Mouse (Mus musculus) kidney, postnatal 4 days (tissue): ENCODE measurements around the gene Anapc11.
A peak's percentile ranks its signal among the peaks of the same experiment; 100 is the strongest.

Experiments
- DNase-seq, 2 experiments: peaks; one replicate each; pipeline ENCODE4 v3.0.0; 2021; ENCODE audit warnings: mixed read lengths in 2 of 2

The Anapc11 gene

DNA sequence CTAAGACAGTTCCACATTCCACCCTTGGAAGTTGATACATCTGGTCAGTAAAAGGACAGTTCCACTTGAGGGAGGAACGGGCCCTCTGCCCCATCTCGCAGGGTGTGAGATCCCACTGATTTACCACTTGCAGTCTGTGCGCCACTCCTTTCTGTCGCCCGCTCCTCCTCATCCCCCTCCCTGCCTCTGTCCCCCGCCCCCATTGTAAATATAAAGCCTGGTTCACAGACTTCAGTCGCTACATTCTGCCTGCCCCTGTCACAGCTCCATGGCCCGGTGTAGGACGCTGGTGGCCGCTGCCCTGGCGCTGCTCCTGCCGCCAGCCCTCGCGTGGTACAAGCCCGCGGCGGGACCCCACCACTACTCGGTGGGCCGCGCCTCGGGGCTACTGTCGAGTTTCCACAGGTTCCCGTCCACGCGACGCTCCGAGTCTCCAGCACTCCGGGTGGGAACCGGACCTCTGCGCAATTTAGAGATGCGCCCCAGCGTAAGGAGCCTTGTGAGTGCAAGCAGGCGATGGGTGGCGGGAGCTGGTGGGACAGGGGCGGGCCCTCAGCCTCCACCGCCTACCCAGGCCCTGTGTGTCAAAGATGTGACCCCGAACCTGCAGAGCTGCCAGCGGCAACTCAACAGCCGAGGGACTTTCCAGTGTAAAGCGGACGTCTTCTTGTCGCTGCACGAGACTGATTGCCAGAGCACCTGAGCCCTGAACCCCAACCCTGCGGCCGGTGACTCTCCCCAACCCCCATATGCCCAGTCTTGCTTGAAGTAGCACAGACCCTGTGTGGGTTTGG lies 10.2 kb downstream of the Anapc11 start, which contains the start of gene Npb:
Npb (plus strand) TSS at position 237 of the 794 bp plus-strand sequence.
- peak in 1 of 2 experiments; percentile 45 for DNase-seq

DNA sequence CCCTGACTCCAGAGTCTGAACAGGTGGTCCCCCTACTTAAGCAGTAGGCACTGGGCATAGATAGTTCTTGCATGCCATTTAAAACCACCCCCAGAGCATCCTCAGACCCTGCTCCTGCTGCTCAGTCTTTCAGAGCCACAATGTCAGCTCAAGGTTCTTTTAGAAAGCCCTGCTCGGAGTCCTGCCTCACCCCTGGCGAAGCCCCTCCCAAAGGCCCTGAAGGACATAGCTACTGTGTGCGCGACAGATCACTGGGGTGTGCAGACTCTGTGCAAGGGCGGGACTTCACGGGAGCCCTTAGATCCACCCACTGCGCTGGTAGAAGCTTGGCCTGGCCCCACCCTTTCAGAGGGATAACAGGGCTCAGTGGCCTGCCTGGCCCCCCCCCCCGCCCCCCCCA lies 11.0 kb downstream of the Anapc11 start:
- peak; percentile 56 to 64 for DNase-seq

DNA sequence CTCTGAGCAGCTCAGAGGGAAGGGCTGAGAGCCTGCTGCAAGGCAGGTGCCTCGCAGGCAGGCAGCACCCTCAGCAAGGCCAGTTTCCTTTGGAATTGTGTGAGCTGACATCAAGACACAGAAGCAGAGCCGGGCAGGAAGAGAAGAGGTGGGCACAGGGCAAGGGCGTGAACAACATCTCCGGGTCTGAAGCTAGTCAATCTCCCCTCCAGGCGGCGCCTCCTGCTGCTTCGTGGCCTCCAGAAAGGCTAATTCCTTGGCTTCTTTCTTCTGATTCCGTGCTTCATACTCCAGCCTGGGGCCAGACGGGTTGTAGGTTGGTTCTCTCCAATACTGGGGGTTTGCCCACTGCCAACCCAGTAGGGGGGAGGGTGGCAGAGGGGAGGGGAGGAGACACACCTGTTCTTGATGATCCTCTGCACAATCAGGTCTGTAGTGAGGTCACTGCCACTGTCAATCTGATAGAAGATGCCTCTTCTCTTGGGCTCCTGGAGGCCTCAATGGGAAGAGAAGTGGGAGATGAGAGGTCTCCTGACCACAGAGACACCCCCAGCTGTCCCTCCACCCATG lies 12.3 kb downstream of the Anapc11 start:
- DNase-seq = no peak

DNA sequence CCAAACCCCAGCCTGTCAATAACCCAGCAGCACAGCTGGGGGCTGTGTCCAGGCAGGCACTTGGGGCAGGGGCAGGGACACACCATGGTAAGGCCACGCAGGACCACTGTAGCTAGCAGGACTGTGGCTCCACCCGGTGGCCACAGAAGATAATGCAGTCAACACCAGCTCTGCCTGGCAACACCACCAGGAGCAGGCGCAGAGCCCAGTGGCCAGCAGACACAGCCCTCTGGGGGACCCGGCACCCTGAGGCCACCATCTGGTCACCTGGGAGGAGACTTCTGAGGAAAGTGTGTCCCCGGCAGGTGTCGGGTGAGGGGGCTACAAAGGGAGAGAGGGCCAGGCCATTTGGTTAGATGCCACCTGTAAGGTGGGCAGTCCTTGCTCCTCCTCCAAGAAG lies 14.5 kb downstream of the Anapc11 start:
- peak; percentile 86 to 89 for DNase-seq

DNA sequence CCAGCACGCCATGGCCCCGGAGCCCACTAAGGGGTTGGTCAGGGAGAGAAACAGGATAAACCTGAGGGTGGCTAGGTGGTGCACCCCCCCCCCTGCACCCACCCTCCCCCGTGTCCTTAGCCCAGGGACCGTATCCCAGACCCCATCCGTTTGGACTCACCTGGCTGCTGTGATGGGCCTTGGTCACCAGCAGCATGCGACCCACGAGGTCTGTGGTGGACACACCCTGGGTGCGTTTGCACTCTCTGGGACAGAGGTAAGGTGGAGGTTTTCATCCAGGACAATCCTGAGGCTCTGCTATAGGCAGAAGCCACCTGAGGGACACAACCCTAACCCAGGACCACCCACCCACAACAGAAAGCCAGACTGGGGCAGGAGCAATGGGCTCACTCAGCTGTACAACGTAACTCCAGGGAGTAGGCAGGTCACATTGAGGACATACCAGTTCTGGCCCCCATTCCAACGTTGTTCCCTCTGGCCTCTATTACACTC lies 15.3 kb downstream of the Anapc11 start:
- DNase-seq = no peak

DNA sequence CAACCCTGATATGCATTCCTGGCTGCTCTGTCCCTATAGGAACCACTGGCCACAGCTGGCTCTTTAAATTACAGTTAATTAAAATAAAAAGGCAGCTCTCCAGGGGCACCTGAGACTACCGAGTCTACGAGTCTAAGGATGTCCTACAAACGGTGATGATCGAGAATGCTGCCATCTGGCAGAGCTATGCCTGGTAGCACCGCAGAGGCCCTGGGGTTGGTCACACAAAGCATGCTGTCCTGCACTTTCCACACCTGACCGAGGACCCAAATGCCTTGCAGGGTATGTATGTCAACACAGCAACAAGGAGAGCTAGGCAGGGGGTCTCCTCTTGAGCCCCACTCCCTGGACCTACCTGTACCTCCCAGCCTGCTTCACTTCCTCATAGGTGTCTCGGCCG lies 15.8 kb downstream of the Anapc11 start:
- DNase-seq = no peak

DNA sequence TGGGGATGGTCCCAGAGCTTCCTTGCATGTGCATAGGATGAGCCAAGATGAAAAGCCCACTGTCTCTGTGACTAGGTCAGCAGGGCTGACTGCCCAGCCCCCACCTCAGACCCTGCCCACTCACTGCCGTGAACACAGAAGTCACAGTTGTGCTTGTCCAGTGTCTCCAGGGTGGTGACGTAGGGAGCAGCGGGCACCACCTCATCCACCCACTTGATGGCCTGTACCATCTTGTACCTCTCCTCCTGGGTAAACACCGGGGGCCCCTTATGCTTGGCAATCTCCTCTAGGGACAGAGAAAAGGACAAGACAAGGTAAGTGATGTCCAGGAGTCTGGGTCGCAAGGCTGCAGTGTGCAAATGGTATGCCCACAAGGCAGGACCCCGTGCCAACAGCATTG lies 16.9 kb downstream of the Anapc11 start:
- DNase-seq = no peak

DNA sequence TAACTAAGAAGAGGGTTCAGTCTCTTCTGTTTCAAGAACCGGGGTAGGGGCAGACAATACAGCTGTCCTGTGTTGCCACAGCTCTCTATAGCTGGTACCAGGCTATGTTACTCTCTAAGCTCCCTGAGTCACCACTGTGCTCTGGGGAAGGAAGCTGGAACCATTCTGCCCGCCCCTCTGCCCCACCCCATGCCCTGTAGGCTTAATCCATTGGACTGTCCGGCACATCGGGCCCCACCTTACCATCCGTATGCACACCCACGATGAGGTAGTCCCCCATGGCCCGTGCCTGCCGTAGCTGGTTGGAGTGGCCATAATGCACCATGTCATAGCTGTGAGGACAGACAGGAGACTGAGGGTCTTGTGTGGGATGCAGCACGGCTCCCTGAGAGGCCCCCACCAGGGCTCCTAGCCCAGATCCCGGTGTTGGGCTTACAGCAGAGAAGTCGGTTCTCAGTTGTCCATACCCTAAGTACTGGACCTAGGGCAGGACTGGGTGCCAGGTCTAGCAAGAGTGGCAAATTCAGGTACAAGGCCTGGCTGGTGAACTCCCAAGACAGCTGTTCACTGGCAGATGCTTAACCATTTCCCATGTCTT lies 17.5 kb downstream of the Anapc11 start:
- DNase-seq = no peak

DNA sequence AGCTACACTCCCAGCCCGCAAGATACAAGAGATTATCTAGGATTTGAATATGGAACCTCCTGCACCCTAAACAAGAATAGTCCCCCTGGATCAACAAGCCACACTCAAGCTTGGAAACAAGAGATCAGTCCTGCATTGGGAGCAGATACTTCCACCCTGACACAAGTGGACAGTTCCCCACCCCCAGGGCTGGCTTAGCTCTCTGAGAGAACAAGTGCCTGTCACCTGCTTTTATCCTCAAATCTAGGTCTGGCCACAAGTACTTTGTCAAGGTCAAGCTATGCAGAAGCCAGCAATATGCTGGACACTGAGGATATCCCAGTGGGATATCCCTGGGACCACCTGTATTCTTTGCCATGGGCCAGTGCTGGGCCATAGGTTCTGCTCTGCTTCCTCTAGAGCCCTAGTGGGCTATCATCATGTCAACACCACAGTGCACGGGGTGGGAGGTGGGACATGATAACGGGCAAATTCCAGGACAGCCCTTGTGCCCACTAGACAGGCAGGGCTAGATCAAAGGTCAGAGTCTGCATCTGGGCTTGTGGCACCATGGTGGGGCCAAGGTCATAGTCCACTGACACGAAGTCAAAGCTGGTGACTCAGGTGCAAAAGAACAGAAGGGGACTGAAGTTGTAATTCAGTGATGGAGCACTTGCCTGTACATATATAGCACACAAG lies 18.5 kb downstream of the Anapc11 start:
- peak in 1 of 2 experiments; percentile 37 for DNase-seq

DNA sequence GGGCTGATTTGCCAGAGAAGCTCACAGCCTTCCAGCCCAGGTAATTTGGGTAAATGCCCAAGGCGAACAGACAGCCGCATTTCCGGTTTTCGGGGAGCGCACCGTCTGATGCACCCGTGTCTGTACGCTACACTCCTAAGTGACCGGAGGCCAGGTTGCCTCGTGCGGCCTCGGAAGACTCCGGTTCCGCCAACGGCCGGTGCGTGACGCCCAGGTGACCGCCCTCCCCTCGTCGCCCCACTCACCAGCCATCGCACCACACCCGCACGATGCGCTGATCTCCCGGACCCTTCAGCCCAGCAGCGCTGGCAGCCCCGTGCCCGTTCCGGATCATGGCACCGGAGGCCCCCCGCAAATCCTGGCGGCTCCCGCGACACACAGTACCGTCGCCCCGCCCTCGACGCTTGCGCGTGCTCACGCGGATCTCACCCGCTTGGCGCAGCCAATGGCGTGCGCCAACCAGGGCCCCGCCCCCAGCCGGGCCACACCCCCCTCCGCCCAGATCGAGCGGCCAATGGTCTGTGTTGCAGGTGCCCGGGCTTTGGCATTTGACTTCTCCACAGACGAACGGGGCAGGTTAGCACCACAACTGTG lies 19.4 kb downstream of the Anapc11 start, which contains the start of gene Pcyt2:
Pcyt2 (minus strand) TSS at position 418 of the 594 bp plus-strand sequence.
- DNase-seq = peak; percentile 94 to 96

DNA sequence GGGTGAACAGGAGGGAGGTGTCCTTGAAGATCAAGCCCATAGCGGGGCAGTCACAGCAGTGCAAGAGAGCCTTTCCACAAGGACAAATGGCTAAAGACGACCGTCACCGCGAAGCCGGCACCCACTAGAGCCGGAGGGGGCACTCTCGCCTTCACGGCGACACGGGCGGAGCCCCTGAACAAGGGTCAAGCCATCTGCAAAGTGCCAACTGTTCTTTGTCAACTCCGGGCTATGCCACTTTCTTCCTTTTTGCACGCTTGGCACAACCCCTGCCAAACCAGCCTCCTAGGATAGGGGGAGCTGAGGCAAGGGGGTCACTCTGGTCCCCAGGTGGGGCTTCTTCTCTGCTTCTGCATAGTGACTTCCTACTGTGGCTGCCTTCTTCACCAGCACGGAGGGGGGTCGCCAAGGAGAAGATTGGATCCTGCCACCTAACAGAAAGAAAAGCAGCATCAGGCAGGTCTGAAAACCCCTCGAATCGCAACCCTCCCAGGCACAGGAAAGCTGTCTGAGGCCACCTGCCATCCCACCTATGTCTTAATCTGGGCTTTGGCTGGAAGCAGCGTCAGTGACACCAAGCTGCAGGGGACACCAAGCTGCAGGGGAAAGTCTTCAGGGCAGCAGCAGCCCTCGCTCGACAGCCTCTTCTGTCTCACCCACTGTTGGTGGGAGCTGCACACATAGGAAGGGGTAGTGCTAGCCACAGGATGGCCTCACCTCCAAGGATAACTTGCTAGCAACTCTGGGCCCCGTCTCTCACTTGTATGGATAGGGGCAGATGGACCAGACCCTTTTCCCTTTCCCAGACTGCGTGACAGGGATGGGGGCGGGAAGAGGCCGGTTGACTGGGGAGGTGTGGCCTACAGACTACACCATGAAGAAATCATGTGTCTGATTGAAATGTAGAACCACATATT lies 20.7 kb downstream of the Anapc11 start:
- DNase-seq = no peak

DNA sequence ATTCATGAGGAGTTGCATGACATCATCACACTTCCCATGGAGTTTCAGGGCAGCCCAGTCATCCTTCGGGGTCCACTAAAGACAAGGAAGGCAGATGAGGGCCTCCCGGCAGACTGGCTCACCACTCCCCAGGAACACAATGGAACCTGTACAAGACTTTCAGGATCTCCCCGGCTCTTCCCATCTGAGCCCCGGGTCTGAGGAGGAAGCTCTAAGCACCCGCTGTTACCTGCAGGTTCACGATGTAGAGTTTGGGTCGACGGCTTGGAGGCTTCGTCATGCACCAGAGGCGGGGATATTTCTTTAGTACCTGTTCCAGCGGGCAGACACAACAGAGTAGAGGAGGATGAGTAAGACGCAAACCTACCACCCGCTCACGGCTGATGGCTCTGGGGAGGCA lies 22.0 kb downstream of the Anapc11 start:
- DNase-seq = no peak

DNA sequence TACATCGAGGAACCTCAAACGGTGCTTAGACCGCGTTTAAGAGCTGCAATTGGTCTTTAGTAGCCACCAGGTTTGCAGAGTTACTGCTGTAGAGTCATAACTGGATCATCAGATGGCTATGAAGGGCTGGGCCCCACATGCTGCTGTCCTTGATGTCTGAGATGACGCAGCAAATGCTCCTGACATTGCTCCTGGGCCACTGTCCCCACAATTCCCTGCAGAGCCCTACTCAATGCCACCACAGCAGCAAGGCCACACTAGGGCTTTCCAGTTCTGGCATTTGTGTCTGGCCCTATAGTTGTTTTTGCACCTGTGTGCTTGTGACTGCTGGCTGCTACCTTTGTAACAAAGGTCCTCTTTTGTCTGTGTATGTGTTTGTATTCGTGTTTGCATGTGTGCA lies 24.6 kb downstream of the Anapc11 start:
- DNase-seq = no peak

DNA sequence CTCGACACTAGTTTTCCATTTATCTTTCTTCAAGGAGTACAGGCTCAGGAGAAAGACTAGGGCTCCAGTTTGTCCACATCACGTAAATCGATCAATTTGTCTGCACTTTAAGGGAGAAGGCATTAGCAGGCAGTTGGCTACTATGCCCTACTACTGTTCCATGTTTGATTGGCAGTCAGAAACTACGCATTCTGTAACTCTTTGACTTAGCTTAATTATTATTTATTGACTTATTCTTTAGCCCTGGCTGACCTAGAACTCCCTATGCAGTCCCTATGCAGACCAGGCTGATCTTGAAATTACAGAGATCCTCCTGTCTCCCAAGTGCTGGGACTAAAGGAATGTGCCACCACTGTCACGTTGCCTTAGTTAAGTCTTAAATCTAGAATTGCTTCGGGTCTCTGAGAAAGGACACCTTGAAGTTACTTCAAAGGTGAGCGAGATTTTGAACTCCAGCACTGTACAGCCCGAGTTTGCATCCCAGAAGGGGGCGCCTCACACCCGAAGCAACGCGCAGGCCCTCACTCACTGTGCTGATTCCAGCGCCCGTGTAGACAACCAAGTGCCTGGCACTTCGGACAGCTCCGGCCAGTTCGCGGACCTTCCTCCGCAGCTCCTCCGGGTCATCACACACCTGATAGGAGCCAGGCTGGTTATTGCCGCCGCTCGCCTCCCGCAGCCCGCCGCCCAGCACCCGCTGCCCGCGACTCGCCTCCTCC lies 25.9 kb downstream of the Anapc11 start:
- DNase-seq = peak; percentile 82 to 89

DNA sequence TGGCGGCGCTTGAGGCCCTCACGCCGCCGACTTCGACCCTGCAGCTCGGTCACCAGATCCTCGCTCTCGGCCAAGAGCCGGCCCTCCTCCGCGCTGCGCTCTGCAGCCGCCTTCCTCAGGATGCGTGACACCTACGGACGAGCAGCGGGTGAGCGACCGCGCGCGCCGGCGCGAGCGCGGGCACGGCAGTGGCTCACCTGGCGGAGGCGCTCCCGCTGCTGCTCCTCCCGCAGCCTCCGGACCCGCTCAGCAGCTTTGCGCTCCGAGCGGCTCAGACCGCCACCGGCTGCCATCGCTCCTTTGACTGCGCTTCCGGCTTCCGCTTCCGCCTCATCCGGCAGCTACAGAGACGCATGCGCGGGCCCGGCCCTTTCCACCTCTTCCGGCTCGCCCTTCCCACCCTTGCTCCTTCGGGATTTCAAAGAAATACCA lies 26.5 kb downstream of the Anapc11 start:
- peak; percentile 90 to 94 for DNase-seq

DNA sequence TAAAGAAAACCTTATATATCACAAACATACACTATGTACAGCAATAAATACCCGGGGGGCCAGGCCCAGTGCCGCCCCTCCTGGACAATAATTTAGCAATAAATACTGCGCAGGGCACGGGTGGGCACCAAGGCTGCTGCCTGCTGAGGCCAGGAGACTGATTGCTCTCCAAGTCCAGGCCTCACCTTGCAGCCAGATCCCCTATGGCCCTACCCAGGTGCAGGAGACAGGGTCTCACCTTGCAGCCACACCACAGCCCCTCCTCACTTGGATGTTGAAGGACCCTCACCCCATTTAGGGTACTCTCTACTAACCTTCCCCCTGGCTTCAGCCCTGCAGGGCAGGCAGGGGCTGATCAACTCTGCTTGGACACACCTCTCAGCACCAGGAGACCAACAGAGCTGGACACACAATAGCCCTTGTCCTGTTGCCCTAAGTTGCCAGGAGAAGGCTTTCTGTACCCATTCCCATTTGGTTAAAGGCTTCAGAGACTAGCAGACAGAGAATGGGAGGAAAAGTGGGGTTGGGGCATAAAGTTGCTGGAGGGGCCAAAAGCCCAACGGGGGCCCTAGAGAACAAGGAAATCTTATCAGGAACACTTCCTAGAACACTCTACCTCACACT lies 27.0 kb downstream of the Anapc11 start, which contains the start of gene Sirt7:
Sirt7 (minus strand) TSS at position 89 of the 624 bp plus-strand sequence.
- no peak for DNase-seq

DNA sequence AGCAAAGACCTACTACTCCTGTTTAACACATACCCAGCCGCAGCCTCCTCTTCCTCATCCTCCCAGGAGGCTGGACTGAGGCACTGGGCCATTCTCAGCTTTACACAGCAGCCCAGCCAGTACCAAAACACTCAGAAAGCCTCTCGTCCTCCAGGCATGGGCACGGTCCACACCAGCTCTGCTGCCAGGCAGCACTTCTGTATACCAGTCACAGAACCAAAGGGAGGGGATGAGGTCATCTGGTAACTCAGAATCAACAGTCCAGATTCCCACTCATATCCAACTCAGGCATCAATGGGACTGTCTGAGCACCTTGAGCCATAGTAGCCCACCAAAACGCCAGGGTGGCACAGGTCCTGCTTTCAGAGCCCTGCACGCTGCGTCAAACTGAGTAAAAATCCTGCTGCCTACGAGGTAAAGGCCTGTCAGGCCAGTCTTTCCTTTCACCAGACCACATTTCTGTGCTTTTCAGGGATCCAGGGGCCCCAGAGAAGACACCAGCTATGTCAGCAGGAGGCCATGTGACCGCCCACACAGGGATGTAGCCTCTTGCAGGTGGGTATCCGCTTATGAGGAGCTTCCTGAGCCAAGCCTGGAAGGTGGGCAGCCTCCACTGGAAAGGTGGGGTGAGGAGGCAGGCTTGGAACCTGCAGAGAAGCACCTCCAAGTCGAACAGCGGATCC lies 28.7 kb downstream of the Anapc11 start:
- no peak for DNase-seq

DNA sequence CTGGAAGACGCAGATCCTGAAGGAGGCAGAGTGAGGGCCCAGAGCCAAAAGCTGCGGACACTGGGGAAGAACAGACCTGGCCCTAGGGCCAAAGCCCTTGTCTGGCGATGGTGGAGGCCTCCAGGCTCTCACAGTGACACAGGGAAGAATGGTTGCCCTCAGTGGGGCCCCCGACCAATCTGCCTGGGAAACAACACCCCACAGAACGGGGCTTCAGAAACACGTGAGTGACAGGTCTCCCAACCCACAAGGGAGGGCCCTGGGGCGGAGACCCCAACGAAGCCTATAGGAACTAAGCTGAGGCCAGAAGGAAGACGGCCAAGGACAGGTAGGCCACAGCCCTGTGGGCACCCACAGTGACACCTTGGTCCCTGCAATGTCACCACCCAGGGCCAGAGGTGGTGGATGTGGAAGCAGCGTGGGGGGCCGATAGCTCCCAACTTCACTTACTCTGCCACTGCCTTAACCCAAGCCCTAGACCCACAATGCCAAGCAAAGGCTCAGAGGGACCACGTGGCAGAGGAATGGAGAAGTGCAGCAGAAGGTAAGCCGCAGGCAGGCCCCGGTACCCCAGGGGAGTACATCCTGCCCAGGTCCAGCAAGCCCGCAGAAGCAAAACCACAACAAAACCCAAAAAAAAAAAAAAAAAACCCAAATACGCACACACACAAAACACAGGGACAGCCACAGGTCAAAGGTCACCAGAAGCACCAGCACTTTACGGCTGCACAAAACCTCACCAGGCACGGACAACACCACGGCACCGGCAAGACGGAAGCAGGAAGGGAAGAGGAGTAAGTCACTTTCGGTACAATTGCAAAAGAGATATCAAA lies 29.5 kb downstream of the Anapc11 start:
- DNase-seq = no peak
